ENCODE assay signal across 8 mouse cellular contexts in the genomic region with DNA sequence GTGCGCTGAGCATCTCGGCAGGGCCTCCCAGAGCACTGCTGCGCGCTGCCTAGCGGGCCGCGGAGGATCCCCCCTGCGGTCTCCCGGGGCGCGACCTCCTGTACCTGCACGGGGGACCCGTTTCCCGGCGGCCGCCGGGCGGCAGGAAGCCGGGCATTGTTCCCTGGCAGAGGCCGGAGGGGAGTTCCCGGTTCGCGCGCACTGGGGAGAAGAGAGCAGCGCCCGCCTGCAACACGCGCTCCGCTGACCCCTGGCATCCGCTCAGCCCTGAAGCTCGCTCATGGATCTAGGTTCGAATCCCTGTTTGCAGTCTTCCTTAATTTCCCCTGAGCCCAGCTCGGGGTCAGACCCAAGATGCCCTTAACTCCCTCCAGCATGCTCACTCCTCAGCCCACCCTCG. TPM values are rescaled to one million over a fixed set of nuclear protein-coding genes. Genes with fewer than 3 reads are reported as not detected.
DNase-seq lines count a peak whose midpoint lies in the region; ATAC-seq and TF ChIP-seq lines count a peak whose summit lies in the region.

No protein-coding gene starts in this region.

- ATAC-seq in lung, postnatal 0 days, result no peak
- no peak for ATAC-seq in erythroid progenitor cell, adult 5-6 weeks (replicated peaks; ENCODE audit: low FRiP score, poor library complexity, severe bottlenecking)

- no peaks in the 10 kb centered on the region for H3K36me3 ChIP-seq in ES-Bruce4 (ENCODE audit: control insufficient read depth, insufficient read depth, low read length, poor library complexity, severe bottlenecking)
- no peaks in the 10 kb centered on the region for H3K36me3 ChIP-seq in hindbrain, embryonic 10.5 days
- H3K36me3 ChIP-seq in lung, postnatal 0 days (ENCODE audit: insufficient read depth, low read length), result no peaks in the 10 kb centered on the region

- no peak overlapping the region for H3K4me2 ChIP-seq in lung, postnatal 0 days (replicated peaks; ENCODE audit: low read depth, low read length)

- no peaks in the 10 kb centered on the region; the same call in 1 of the 2 replicates for H3K27me3 ChIP-seq in ES-Bruce4 (ENCODE audit: control insufficient read depth, insufficient read depth, low read length, poor library complexity, severe bottlenecking)
- H3K27me3 ChIP-seq in hindbrain, embryonic 10.5 days (ENCODE audit: insufficient read depth, poor library complexity, severe bottlenecking), result peaks cover 58% of the 10 kb centered on the region
- no peaks in the 10 kb centered on the region for H3K27me3 ChIP-seq in lung, postnatal 0 days (replicated peaks; ENCODE audit: insufficient read depth, low read length)

- H3K4me1 ChIP-seq in ES-Bruce4 (ENCODE audit: control insufficient read depth, insufficient read depth, low read length), result peaks cover 2% of the 10 kb centered on the region
- peaks cover 27% of the 10 kb centered on the region for H3K4me1 ChIP-seq in hindbrain, embryonic 10.5 days (replicated peaks)
- H3K4me1 ChIP-seq in lung, postnatal 0 days (ENCODE audit: insufficient read depth, low read depth, low read length), result 0 out of 2 replicates have a peak, but pooled peaks cover 5% of the 10 kb centered on the region

- H3K9ac ChIP-seq in ES-Bruce4 (ENCODE audit: low read depth, poor library complexity, severe bottlenecking), result 0 out of 2 replicates have a peak overlapping the region, but pooled peaks have one; percentile 26
- no peak overlapping the region for H3K9ac ChIP-seq in lung, postnatal 0 days (replicated peaks; ENCODE audit: low read depth)

- TF ChIP-seq POLR2A in ES-Bruce4 (IDR thresholded peaks at IDR 0.05; ENCODE audit: insufficient read depth, low read length), result no peak

- peak; percentile 46 for DNase-seq in embryo, embryonic 10.5 days (ENCODE audit: low spot score)
- no peak for DNase-seq in hindbrain, embryonic 10.5 days (ENCODE audit: low spot score)
- peak; percentile 46 for DNase-seq in lung, postnatal 0 days (ENCODE audit: low spot score)
- no peak for DNase-seq in yolk sac, embryonic 10.5 days (ENCODE audit: low spot score)
- no peak for DNase-seq in urinary bladder, postnatal 25 days (ENCODE audit: low spot score)
- no peak for DNase-seq in right cerebral cortex, postnatal 10 days (ENCODE audit: low spot score in 2 of 2)

- WGBS in hindbrain, embryonic 10.5 days, result 2% methylated on average over 34 of the region's 34 CpGs
- WGBS in lung, postnatal 0 days, result 7% methylated on average over 30 of the region's 34 CpGs

- TF ChIP-seq CTCF in ES-Bruce4 (IDR thresholded peaks at IDR 0.05; ENCODE audit: low read depth, low read length), result no peak
- TF ChIP-seq CTCF in lung, postnatal 0 days (IDR thresholded peaks at IDR 0.05), result no peak

- TF ChIP-seq EP300 in ES-Bruce4 (IDR thresholded peaks at IDR 0.05; ENCODE audit: insufficient read depth, low read depth, low read length), result no peak
- no peak for TF ChIP-seq EP300 in lung, postnatal 0 days (IDR thresholded peaks at IDR 0.05)

- H3K9me3 ChIP-seq in ES-Bruce4 (replicated peaks; ENCODE audit: control insufficient read depth, insufficient read depth, low read length, poor library complexity, severe bottlenecking), result no peaks in the 10 kb centered on the region
- no peaks in the 10 kb centered on the region for H3K9me3 ChIP-seq in hindbrain, embryonic 10.5 days
- H3K9me3 ChIP-seq in lung, postnatal 0 days (ENCODE audit: low read length), result no peaks in the 10 kb centered on the region

- peak overlapping the region; percentile 32; the same call in 1 of the 2 replicates for H3K4me3 ChIP-seq in ES-Bruce4 (ENCODE audit: low read depth, low read length)
- H3K4me3 ChIP-seq in hindbrain, embryonic 10.5 days, result peak overlapping the region; percentile 34
- H3K4me3 ChIP-seq in lung, postnatal 0 days (ENCODE audit: low read depth, low read length), result no peak overlapping the region

- H3K27ac ChIP-seq in ES-Bruce4 (ENCODE audit: insufficient read depth, low read length), result no peak overlapping the region
- peak overlapping the region; percentile 68 for H3K27ac ChIP-seq in hindbrain, embryonic 10.5 days
- H3K27ac ChIP-seq in lung, postnatal 0 days (ENCODE audit: low read length), result no peak overlapping the region

RNA-seq across cellular contexts. Expression of a gene that starts 19.4 kb away (rescaled TPM):
- 2.2 and 2.3 TPM in 2 replicates for polyA plus RNA-seq in ES-Bruce4 (2011; ENCODE audit: insufficient read depth, insufficient read length, low read depth, missing spikeins)
- polyA plus RNA-seq in hindbrain, embryonic 10.5 days (2016; fragmentation: Nextera tagmentation; extraction: Ambion mirVana), result 4.5 and 5.2 TPM in 2 replicates
- 111 and 116 TPM in 2 replicates for polyA plus RNA-seq in lung, postnatal 0 days (2015; fragmentation: Nextera tagmentation; extraction: Ambion mirVana)
- total RNA-seq in erythroid progenitor cell, adult 5-6 weeks (2015; ENCODE audit: low replicate concordance), result 17.7 and 18.4 TPM in 2 replicates
- 3.6 and 5.4 TPM in 2 replicates for total RNA-seq in erythroid progenitor cell, adult 5-6 weeks (2017; ENCODE audit: low replicate concordance)

Comparison
In these comparisons a context has a peak if more than half of its experiments do, and no peak if none do; other contexts are left out.
1. DNase-seq: peak in embryo, embryonic 10.5 days (single experiment) and lung, postnatal 0 days (single experiment); none in hindbrain, embryonic 10.5 days (single experiment), yolk sac, embryonic 10.5 days (single experiment), urinary bladder, postnatal 25 days (single experiment) and right cerebral cortex, postnatal 10 days (0 of 2).
2. RNA of a gene that starts 19.4 kb away (polyA plus RNA-seq): 111 to 116 TPM in lung, postnatal 0 days; 4.5 to 5.2 TPM in hindbrain, embryonic 10.5 days and 2.2 to 2.3 TPM in ES-Bruce4; every median in the first group is over 10 times any median in the second.